19 mouse cellular contexts compared by ENCODE assay signal in genomic region chr6:36980475-36980874, GRCm38 (mm10).
"Had no signal": no experiment of that assay in that cellular context is flagged by ENCODE, and none has a peak within 500 bp of the region (broad histone marks: within the 10 kb centered on the region; RNA-seq: fewer than 3 reads in every experiment).

No protein-coding gene starts in this region.

- DNase-seq: kidney, postnatal 10 days; kidney, postnatal 36 days; left cerebral cortex, postnatal 4 days; liver, embryonic 13.5 days; lung, adult 2 months; lung, postnatal 14 days; lung, postnatal 4 days; right cerebral cortex, adult 18-20 months; right cerebral cortex, postnatal 14 days; right cerebral cortex, postnatal 4 days; thymus, adult 2 months; thymus, postnatal 14 days; thymus, postnatal 4 days had no signal

- ATAC-seq: midbrain, embryonic 15.5 days had no signal

- H3K36me3 ChIP-seq: limb, embryonic 13.5 days; liver, embryonic 13.5 days; midbrain, embryonic 12.5 days; midbrain, embryonic 15.5 days; neural tube, embryonic 12.5 days; neural tube, embryonic 15.5 days had no signal

- H3K4me1 ChIP-seq: liver, embryonic 13.5 days; midbrain, embryonic 12.5 days; midbrain, embryonic 15.5 days; neural tube, embryonic 12.5 days; neural tube, embryonic 15.5 days had no signal

- H3K27me3 ChIP-seq: limb, embryonic 13.5 days; liver, embryonic 13.5 days; midbrain, embryonic 12.5 days; midbrain, embryonic 15.5 days; neural tube, embryonic 12.5 days; neural tube, embryonic 15.5 days had no signal

- H3K27ac ChIP-seq: limb, embryonic 13.5 days; liver, embryonic 13.5 days; midbrain, embryonic 12.5 days; midbrain, embryonic 15.5 days; neural tube, embryonic 12.5 days; neural tube, embryonic 15.5 days; stomach, postnatal 0 days had no signal

- H3K9ac ChIP-seq: limb, embryonic 13.5 days; liver, embryonic 13.5 days; midbrain, embryonic 12.5 days; midbrain, embryonic 15.5 days; neural tube, embryonic 12.5 days; neural tube, embryonic 15.5 days had no signal

- H3K9me3 ChIP-seq: limb, embryonic 13.5 days; liver, embryonic 13.5 days; midbrain, embryonic 12.5 days; midbrain, embryonic 15.5 days; neural tube, embryonic 12.5 days; neural tube, embryonic 15.5 days had no signal

- H3K4me2 ChIP-seq: limb, embryonic 13.5 days; liver, embryonic 13.5 days; midbrain, embryonic 12.5 days; midbrain, embryonic 15.5 days; neural tube, embryonic 12.5 days; neural tube, embryonic 15.5 days had no signal

- H3K4me3 ChIP-seq: limb, embryonic 13.5 days; liver, embryonic 13.5 days; midbrain, embryonic 12.5 days; midbrain, embryonic 15.5 days; neural tube, embryonic 12.5 days; neural tube, embryonic 15.5 days had no signal
